Mouse (Mus musculus) olfactory bulb, adult 2 months (tissue): ENCODE measurements around the gene Habp2. TPM values are rescaled to one million over a fixed set of nuclear protein-coding genes. Genes with fewer than 3 reads are reported as not detected.

Source experiments
- H3K27ac ChIP-seq: fragments of 200-500 bp; 2 replicates; pipeline ENCODE4 v1.5.1; 2012; ENCODE audit warnings: low read depth, low read length; ENCODE audit not compliant: insufficient read depth
- H3K4me1 ChIP-seq: fragments of 200-500 bp; 2 replicates; pipeline ENCODE4 v1.6.1; 2012; ENCODE audit warnings: low read length; ENCODE audit not compliant: control insufficient read depth, insufficient read depth
- H3K4me3 ChIP-seq: fragments of 200-500 bp; 2 replicates; pipeline ENCODE4 v1.5.1; 2012; ENCODE audit warnings: mild to moderate bottlenecking, low read depth, low read length, moderate library complexity; ENCODE audit not compliant: insufficient read depth
- CTCF ChIP-seq: fragments of 200-500 bp; IDR thresholded peaks from 2 replicates; pipeline ENCODE4 v1.5.1; 2012; ENCODE audit warnings: low read depth, mild to moderate bottlenecking, low read length, moderate library complexity; ENCODE audit not compliant: insufficient read depth
- POLR2A ChIP-seq: fragments of 200-500 bp; IDR thresholded peaks from 2 replicates; pipeline ENCODE4 v1.6.1; 2012; ENCODE audit warnings: mild to moderate bottlenecking, low read depth, low read length, moderate library complexity; ENCODE audit not compliant: insufficient read depth
- WGBS: fragments of 180-500 bp; shearing (Covaris S2); methylation state at CpG from one replicate; pipeline ENCODE4 v1.1.7; 2018; 5-methylcytosine and 5-hydroxymethylcytosine counted together
- polyA plus RNA-seq: library from polyadenylated mRNA; stranded (reverse); fragments of >200 nt; gene quantifications from 2 replicates; pipeline ENCODE4 v1.2.4, GENCODE M21; 2012; ENCODE audit warnings: low replicate concordance; ENCODE audit not compliant: missing spikeins, insufficient read depth, insufficient read length

Gene Habp2
- polyA plus RNA-seq, 1 experiment = not detected

DNA sequence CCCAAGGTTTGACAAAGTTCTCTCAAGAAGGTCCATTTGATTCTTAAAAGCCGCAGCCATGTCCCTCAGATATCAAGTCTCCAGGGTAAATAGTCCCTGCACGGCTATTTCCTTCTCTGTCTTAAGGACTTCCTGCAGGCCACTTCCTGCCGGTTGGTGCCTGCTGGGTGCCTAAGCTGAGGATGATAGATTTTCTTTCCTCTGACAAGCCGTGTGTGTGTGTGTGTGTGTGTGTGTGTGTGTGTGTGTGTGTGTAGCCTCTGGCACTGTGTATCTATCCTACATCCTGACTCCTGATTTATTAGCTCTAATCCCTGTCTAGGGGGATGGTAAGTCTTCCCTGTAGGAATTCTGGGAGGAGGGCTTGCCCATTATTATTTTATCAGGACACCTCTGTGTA lies 22.8 kb upstream of the Habp2 start:
- no peak for TF ChIP-seq POLR2A
- no peaks in the 10 kb centered on the region for H3K4me1 ChIP-seq
- H3K27ac ChIP-seq = no peak overlapping the region
- 85% methylated on average over 4 of the region's 4 CpGs for WGBS
- H3K4me3 ChIP-seq = no peak overlapping the region

DNA sequence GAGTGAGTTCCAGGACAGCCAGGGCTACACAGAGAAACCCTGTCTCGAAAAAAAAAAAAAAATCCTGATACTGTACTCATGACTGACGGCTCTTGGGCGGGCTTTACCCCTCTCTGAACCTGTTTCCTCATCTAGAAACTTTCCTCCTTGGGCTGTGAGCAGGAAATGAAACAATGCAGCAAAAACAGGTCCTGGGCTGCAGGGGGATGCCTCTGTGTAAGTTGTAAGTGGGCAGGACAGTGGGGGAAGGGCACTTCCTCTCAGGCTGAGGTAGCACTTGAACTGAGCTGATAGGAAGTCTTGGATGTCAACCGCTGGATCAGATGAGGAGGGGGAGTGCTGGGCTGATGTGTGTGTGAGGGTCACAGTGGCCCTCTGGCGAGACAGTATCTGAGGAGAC lies 21.8 kb upstream of the Habp2 start:
- TF ChIP-seq POLR2A (no peak), CTCF (no peak)
- Histone ChIP-seq H3K4me1 (no peaks in the 10 kb centered on the region), H3K27ac (no peak overlapping the region), H3K4me3 (no peak overlapping the region)
- WGBS = 90% methylated on average over 5 of the region's 5 CpGs

DNA sequence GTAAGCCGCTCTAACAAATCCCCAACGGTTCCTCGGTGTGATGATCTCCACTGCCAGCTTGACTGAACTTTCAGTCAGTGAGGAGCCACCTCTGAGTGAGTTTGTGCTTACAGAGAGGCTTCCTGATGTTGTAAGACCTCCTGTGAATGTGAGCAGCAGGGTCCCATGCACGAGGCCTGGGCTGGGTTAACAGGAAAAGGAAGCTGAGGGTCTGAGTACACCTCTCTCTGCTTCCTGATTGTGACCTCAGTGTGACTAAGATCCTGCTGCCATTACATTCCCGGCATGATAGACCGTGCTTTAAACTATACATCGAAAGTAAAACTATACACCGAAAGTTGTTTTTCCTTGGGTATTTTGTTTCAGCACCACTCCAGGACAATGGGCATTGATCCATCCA lies 14.9 kb upstream of the Habp2 start:
- Histone ChIP-seq H3K4me3 (no peak overlapping the region), H3K4me1 (no peaks in the 10 kb centered on the region), H3K27ac (no peak overlapping the region)
- TF ChIP-seq CTCF = no peak
- no peak for TF ChIP-seq POLR2A
- 81% methylated on average over 8 of the region's 8 CpGs for WGBS

DNA sequence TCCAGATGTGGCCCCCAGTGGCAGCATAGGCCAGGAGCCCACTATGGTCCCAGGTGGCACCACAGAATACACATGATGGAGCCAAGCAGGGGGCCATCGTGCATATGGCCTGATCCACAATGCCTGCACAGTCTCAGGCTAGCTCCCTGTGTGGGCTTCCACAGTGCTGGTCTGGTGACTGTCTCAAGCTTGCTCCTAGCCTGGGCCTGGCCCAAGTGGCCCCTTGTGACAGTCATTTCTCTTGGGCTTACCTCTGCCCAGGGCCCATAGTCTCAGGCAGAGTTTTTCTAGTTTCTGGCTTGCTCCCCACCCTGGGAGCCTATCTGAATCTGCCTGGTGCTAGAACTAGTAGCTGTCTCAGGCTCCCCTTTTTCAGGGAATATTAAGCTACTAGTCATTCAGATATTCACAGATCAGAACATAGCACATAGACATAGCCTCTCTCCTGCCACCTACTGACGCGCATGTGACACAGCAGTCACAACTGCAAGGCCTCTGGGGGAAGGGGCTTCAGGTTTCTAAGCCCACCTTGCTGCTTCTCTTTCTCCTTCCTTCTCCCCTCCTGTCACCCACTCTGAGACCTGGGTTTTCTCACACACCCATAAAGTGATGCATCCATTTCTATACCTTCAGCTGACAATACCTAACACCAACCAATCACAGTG lies 9.7 kb upstream of the Habp2 start:
- H3K4me3 ChIP-seq = no peak overlapping the region
- WGBS = 55% methylated on average over 3 of the region's 3 CpGs
- no peak overlapping the region for H3K27ac ChIP-seq
- no peak for TF ChIP-seq CTCF
- TF ChIP-seq POLR2A = no peak
- no peaks in the 10 kb centered on the region for H3K4me1 ChIP-seq

DNA sequence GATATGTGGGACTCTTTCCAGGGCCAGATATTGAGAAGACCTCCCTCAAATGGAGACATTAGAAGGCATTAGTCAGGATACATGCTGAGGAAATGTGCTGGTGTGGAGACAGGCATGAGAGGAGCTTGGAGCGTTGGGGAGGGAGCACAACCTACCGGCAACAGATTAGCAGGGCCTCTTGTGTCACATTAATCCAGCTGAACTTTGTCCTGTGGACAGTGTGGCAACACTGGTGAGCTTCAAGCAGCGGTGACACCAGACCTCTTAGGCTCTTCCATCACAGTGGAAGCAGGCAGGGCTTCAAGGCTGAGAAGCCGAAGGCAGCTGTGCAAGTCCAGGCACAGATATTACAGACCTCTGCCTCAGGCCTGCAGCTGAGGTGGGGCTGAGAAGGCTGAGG lies 9.0 kb upstream of the Habp2 start:
- TF ChIP-seq POLR2A (no peak), CTCF (no peak)
- 97% methylated on average over 4 of the region's 4 CpGs for WGBS
- H3K4me3 ChIP-seq = no peak overlapping the region

DNA sequence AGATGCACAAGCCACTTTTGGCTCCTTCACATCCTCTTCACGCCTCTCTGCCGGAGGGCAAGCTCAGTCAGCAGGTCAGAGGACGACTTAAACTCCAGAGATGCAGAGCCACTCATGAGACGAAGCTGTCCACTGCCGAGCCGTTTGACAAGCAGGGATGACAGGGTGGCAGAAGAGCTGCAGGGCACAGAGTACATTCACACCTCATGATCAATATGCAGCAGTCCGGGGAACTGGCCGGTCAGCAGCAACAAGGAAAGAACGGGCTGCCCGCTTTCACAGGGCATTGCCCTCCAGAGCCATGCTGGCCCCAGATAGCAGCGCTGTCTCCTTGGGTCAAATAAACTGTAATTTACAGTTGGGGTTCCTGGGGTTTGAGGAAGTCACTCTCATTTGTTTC lies 8.6 kb upstream of the Habp2 start:
- H3K27ac ChIP-seq = no peak overlapping the region
- H3K4me1 ChIP-seq = no peaks in the 10 kb centered on the region
- no peak for TF ChIP-seq POLR2A
- no peak for TF ChIP-seq CTCF
- WGBS = 90% methylated on average over 11 of the region's 11 CpGs
- H3K4me3 ChIP-seq = no peak overlapping the region

More for the DNA sequence above, 9.0 kb upstream of the Habp2 start:
- Histone ChIP-seq H3K27ac (no peak overlapping the region), H3K4me1 (no peaks in the 10 kb centered on the region)

DNA sequence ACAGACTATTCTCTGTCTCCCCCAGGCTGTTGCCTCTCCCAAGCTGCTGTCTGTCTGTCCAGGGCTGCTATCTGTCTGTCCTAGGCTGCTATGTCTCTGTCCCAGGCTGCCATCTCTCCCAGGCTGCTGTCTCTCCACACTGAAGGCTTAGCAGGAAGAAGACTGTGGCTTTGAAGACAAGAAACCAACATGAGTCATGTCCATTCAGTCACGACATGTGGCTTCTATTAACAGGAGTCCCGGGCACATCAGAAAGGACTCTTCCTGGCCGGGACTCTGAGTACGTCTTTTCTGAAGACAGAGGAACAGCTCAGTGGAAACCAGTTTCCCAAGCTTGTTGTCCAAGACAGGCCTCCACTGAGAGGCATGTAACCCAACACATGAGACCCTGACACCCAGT lies 1.7 kb upstream of the Habp2 start:
- WGBS = 82% methylated on average over 4 of the region's 4 CpGs

DNA sequence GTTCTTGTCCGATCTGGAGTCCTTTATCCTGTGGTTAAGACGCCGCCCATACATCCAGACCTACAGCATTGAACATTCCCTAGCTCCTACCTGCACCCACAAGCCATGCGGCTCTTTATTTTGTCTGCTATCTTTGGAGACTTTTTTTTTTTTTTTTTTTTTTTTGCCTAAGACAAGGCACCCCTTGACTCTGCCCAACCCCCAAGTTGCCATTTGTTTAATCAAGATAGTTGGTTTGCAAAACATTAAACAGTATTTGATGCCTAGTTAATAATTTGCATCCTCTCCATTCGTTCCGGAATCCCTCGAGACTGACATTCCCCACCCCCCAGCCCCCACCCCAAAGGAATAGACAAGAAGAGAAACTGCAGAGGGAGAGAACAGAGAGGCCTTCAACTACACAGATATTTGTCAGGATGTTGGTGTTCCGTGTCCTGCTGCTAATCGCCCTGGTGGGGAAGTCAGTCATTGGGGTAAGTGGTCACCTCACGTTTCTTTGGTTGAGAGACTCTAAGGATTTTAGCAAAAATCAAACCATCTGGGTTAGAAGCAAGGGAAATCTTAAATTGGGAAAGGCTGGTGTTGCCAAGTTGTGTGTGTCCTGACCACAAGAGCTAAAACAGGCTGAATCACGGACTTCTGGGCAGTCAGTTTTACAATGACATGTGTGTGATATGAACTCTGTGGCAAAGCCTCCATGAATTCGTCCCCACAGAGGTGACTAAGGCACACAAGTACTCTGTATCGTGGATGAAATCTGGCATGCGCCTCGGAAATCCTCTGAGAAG lies 837 bp downstream of the Habp2 start:
- H3K4me1 ChIP-seq = peaks cover 5% of the 10 kb centered on the region; the same call in 1 of the 2 replicates

More for the DNA sequence above, 1.7 kb upstream of the Habp2 start:
- H3K4me3 ChIP-seq = no peak overlapping the region
- no peaks in the 10 kb centered on the region for H3K4me1 ChIP-seq
- TF ChIP-seq CTCF (no peak), POLR2A (no peak)
- no peak overlapping the region for H3K27ac ChIP-seq

DNA sequence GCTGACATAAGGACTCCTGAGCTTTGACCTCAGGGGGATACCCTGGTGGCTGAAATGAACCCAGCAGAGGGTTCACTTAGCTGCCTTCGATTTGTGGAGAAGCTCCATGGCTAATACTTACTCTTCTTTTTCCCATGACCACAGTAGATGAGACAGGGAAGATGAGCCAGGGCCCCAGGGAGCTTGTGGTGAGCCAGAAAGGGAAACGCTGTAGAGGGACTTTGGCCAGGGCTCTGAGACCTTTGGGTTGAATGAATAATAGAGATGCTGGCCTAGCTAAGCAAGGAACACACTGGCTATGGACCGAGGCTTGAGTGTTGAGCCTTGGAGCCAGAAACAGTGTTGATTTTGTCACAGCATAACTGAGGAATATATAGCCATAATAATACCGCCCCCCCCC lies 1.5 kb downstream of the Habp2 start:
- Histone ChIP-seq H3K4me3 (no peak overlapping the region), H3K4me1 (peaks cover 5% of the 10 kb centered on the region; the same call in 1 of the 2 replicates), H3K27ac (no peak overlapping the region)
- 90% methylated on average over 4 of the region's 4 CpGs for WGBS
- TF ChIP-seq POLR2A = no peak

More for the DNA sequence above, 837 bp downstream of the Habp2 start:
- Histone ChIP-seq H3K27ac (no peak overlapping the region), H3K4me3 (no peak overlapping the region)
- 91% methylated on average over 15 of the region's 15 CpGs for WGBS
- TF ChIP-seq CTCF = no peak
- TF ChIP-seq POLR2A = no peak
